ENCODE assay signal across 11 mouse cellular contexts in the genomic region with DNA sequence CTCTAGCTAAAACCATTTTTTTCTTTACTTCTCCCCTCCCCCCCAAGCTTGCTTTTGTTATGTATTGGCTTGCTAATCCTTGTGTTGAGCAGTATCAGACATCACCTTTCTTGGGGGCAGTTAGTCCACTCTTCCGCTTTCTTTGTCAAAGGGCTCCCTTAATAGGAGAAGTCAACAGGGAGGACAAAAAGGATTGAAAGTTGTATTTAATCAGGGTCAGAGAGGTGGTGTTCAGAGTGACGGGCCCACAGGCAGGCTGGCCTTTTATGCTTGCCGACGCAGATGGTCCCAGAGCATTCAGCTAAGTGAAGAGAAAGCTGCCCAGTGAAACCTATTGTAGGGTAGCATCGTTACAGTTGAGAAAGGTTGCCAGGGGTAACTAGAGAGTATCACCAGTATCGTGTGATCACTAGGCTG.
A peak's percentile ranks its signal among the peaks of the same experiment; 100 is the strongest.
DNase-seq lines count a peak whose midpoint lies in the region; ATAC-seq and TF ChIP-seq lines count a peak whose summit lies in the region.
"Had no signal": no experiment of that assay in that cellular context is flagged by ENCODE, and none has a peak within 500 bp of the region (broad histone marks: within the 10 kb centered on the region; RNA-seq: fewer than 3 reads in every experiment).

No protein-coding gene starts in this region.

- H3K27ac ChIP-seq in hindbrain, embryonic 13.5 days = peak overlapping the region; percentile 66
- 0 out of 2 replicates have a peak overlapping the region, but pooled peaks have one; percentile 2 for H3K27ac ChIP-seq in neural tube, embryonic 13.5 days (replicated peaks)
- no peak overlapping the region for H3K27ac ChIP-seq in liver, postnatal 0 days (ENCODE audit: low read depth)
- no peak overlapping the region for H3K27ac ChIP-seq in intestine, embryonic 15.5 days
- H3K27ac ChIP-seq: embryonic facial prominence, embryonic 13.5 days had no signal

- no peak for TF ChIP-seq EP300 in liver, postnatal 0 days (IDR thresholded peaks at IDR 0.05; ENCODE audit: low read depth)

- peak; percentile 71; the same call in 1 of the 2 replicates for ATAC-seq in hindbrain, embryonic 13.5 days (ENCODE audit: low FRiP score)
- ATAC-seq in neural tube, embryonic 13.5 days (ENCODE audit: low read depth) = peak; percentile 94
- no peak for ATAC-seq in liver, postnatal 0 days
- ATAC-seq in intestine, embryonic 15.5 days = no peak

- no peaks in the 10 kb centered on the region for H3K36me3 ChIP-seq in hindbrain, embryonic 13.5 days
- H3K36me3 ChIP-seq in neural tube, embryonic 13.5 days = no peaks in the 10 kb centered on the region
- H3K36me3 ChIP-seq in liver, postnatal 0 days (replicated peaks; ENCODE audit: insufficient read depth, low read length) = no peaks in the 10 kb centered on the region
- H3K36me3 ChIP-seq in intestine, embryonic 15.5 days = no peaks in the 10 kb centered on the region
- H3K36me3 ChIP-seq: embryonic facial prominence, embryonic 13.5 days had no signal

- H3K4me1 ChIP-seq in hindbrain, embryonic 13.5 days (replicated peaks) = peaks cover 6% of the 10 kb centered on the region; the same call in 1 of the 2 replicates
- H3K4me1 ChIP-seq in neural tube, embryonic 13.5 days (replicated peaks) = 0 out of 2 replicates have a peak, but pooled peaks cover 5% of the 10 kb centered on the region
- H3K4me1 ChIP-seq in liver, postnatal 0 days (ENCODE audit: insufficient read depth) = no peaks in the 10 kb centered on the region
- H3K4me1 ChIP-seq in intestine, embryonic 15.5 days (replicated peaks) = no peaks in the 10 kb centered on the region
- H3K4me1 ChIP-seq: embryonic facial prominence, embryonic 13.5 days had no signal

- WGBS in hindbrain, embryonic 13.5 days = 7% methylated on average over 6 of the region's 6 CpGs
- 10% methylated on average over 6 of the region's 6 CpGs for WGBS in neural tube, embryonic 13.5 days
- 69% methylated on average over 6 of the region's 6 CpGs for WGBS in liver, postnatal 0 days (ENCODE audit: insufficient replicate concordance)
- WGBS in intestine, embryonic 15.5 days = 66% methylated on average over 6 of the region's 6 CpGs

- no peaks in the 10 kb centered on the region for H3K9me3 ChIP-seq in hindbrain, embryonic 13.5 days
- H3K9me3 ChIP-seq in neural tube, embryonic 13.5 days = no peaks in the 10 kb centered on the region
- no peaks in the 10 kb centered on the region for H3K9me3 ChIP-seq in liver, postnatal 0 days (ENCODE audit: low read length)
- no peaks in the 10 kb centered on the region for H3K9me3 ChIP-seq in intestine, embryonic 15.5 days
- H3K9me3 ChIP-seq: embryonic facial prominence, embryonic 13.5 days had no signal

- no peak for TF ChIP-seq CTCF in liver, postnatal 0 days (IDR thresholded peaks at IDR 0.05; ENCODE audit: low read depth)

- H3K4me3 ChIP-seq in hindbrain, embryonic 13.5 days = no peak overlapping the region
- no peak overlapping the region for H3K4me3 ChIP-seq in neural tube, embryonic 13.5 days
- H3K4me3 ChIP-seq in liver, postnatal 0 days (ENCODE audit: low read depth, low read length) = no peak overlapping the region
- no peak overlapping the region for H3K4me3 ChIP-seq in intestine, embryonic 15.5 days (replicated peaks)
- H3K4me3 ChIP-seq: embryonic facial prominence, embryonic 13.5 days had no signal

- H3K9ac ChIP-seq in hindbrain, embryonic 13.5 days = no peak overlapping the region
- no peak overlapping the region for H3K9ac ChIP-seq in neural tube, embryonic 13.5 days
- no peak overlapping the region for H3K9ac ChIP-seq in liver, postnatal 0 days (replicated peaks)
- no peak overlapping the region for H3K9ac ChIP-seq in intestine, embryonic 15.5 days
- H3K9ac ChIP-seq: embryonic facial prominence, embryonic 13.5 days; lung, embryonic 14.5 days had no signal

- no peak overlapping the region for H3K4me2 ChIP-seq in hindbrain, embryonic 13.5 days
- H3K4me2 ChIP-seq in neural tube, embryonic 13.5 days = no peak overlapping the region
- H3K4me2 ChIP-seq in liver, postnatal 0 days (ENCODE audit: low read depth, low read length) = no peak overlapping the region
- H3K4me2 ChIP-seq in intestine, embryonic 15.5 days (replicated peaks) = no peak overlapping the region
- H3K4me2 ChIP-seq: embryonic facial prominence, embryonic 13.5 days; lung, embryonic 14.5 days had no signal

- DNase-seq in Muller cell, postnatal 12 days (ENCODE audit: inconsistent ontology term) = peak; percentile 2
- peak; percentile 27 for DNase-seq in embryo, embryonic 11.5 days (ENCODE audit: low read depth, low spot score)
- DNase-seq in liver, postnatal 0 days = no peak
- no peak for DNase-seq in thymus, postnatal 14 days
- DNase-seq: kidney, adult 9 months; lung, embryonic 14.5 days; thymus, adult 2 months had no signal

- H3K27me3 ChIP-seq in hindbrain, embryonic 13.5 days = peaks cover 4% of the 10 kb centered on the region; the same call in 1 of the 2 replicates
- no peaks in the 10 kb centered on the region for H3K27me3 ChIP-seq in neural tube, embryonic 13.5 days
- H3K27me3 ChIP-seq in liver, postnatal 0 days (ENCODE audit: insufficient read depth, low read length) = no peaks in the 10 kb centered on the region
- no peaks in the 10 kb centered on the region for H3K27me3 ChIP-seq in intestine, embryonic 15.5 days (replicated peaks)
- H3K27me3 ChIP-seq: embryonic facial prominence, embryonic 13.5 days had no signal

Comparison
In these comparisons a context has a peak if more than half of its experiments do, and no peak if none do; other contexts are left out.
1. DNase-seq: peak in Muller cell, postnatal 12 days (single experiment) and embryo, embryonic 11.5 days (single experiment); none in liver, postnatal 0 days (single experiment) and thymus, postnatal 14 days (single experiment).
2. ATAC-seq: peak in hindbrain, embryonic 13.5 days (single experiment) and neural tube, embryonic 13.5 days (single experiment); none in liver, postnatal 0 days (single experiment) and intestine, embryonic 15.5 days (single experiment).
3. H3K27ac ChIP-seq: peak in hindbrain, embryonic 13.5 days (single experiment) and neural tube, embryonic 13.5 days (single experiment); none in liver, postnatal 0 days (single experiment) and intestine, embryonic 15.5 days (single experiment).